Mouse (Mus musculus): ENCODE measurements around the gene Nat14. TPM values are rescaled to one million over a fixed set of nuclear protein-coding genes. Genes with fewer than 3 reads are reported as not detected.

Gene Nat14
- polyA plus RNA-seq, 1 experiment, result 10.6 TPM

- no peak for DNase-seq (ENCODE audit: low spot score)
These were observed 26.0 kb downstream of the Nat14 start for GRCm38 (mm10) chr7:4947855-4948254.

GRCm38 (mm10) chr7:4948386-4948785 lies 26.6 kb downstream of the Nat14 start:
- no peak for DNase-seq (ENCODE audit: low spot score)

GRCm38 (mm10) chr7:4950561-4951342 lies 28.9 kb downstream of the Nat14 start:
- no peak for DNase-seq (ENCODE audit: low spot score)

- DNase-seq (ENCODE audit: low spot score), result no peak
These were observed 32.1 kb downstream of the Nat14 start for GRCm38 (mm10) chr7:4953815-4954445.

- DNase-seq (ENCODE audit: low spot score), result no peak
These were observed 35.5 kb downstream of the Nat14 start for GRCm38 (mm10) chr7:4957361-4957760.

GRCm38 (mm10) chr7:4963527-4963926 lies 41.7 kb downstream of the Nat14 start:
- no peak for DNase-seq (ENCODE audit: low spot score)

- no peak for DNase-seq (ENCODE audit: low spot score)
These were observed 42.4 kb downstream of the Nat14 start, which contains the start of gene Sbk2 for GRCm38 (mm10) chr7:4964272-4964671. Gene Sbk2, minus strand, starts transcription at chr7:4964406.

GRCm38 (mm10) chr7:4964988-4965387 lies 43.2 kb downstream of the Nat14 start:
- DNase-seq (ENCODE audit: low spot score), result no peak

- DNase-seq (ENCODE audit: low spot score), result no peak
These were observed 49.2 kb downstream of the Nat14 start, which contains the start of gene Sbk3 for GRCm38 (mm10) chr7:4971068-4971467. Gene Sbk3, minus strand, starts transcription at chr7:4971168.

- no peak for DNase-seq (ENCODE audit: low spot score)
These were observed 49.9 kb downstream of the Nat14 start for GRCm38 (mm10) chr7:4971710-4972109.

- DNase-seq (ENCODE audit: low spot score), result no peak
These were observed 50.7 kb downstream of the Nat14 start for GRCm38 (mm10) chr7:4972321-4973047.

Other genes starting within 250 kb of the Nat14 start
- gene Hspbp1, start 237.0 kb upstream of the Nat14 start, polyA plus RNA-seq (2012; rRNA removed), result 33.0 and 33.5 TPM in 2 replicates
- 10.1 and 12.8 TPM in 2 replicates for gene Brsk1, start 231.4 kb upstream of the Nat14 start, polyA plus RNA-seq (2012; rRNA removed)
- gene Tmem150b, start 196.8 kb upstream of the Nat14 start, polyA plus RNA-seq (2012; rRNA removed), result 0.99 and 1.1 TPM in 2 replicates
- gene Kmt5c, start 181.9 kb upstream of the Nat14 start, polyA plus RNA-seq (2012; rRNA removed), result 69.0 and 73.6 TPM in 2 replicates
- gene Cox6b2, start 168.9 kb upstream of the Nat14 start, polyA plus RNA-seq (2012; rRNA removed), result 40.5 and 61.3 TPM in 2 replicates
- 0.06 and 0.08 TPM in 2 replicates for gene Fam71e2, start 150.7 kb upstream of the Nat14 start, polyA plus RNA-seq (2012; rRNA removed)
- gene Il11, start 139.2 kb upstream of the Nat14 start, polyA plus RNA-seq (2012; rRNA removed), result 0.61 and 0.62 TPM in 2 replicates
- not detected in 2 replicates for gene Tmem190, start 139.1 kb upstream of the Nat14 start, polyA plus RNA-seq (2012; rRNA removed)
- gene Tmem238, start 132.4 kb upstream of the Nat14 start, polyA plus RNA-seq (2012; rRNA removed), result 13.6 and 14.6 TPM in 2 replicates
- gene Rpl28, start 129.2 kb upstream of the Nat14 start, polyA plus RNA-seq (2012; rRNA removed), result 448 and 645 TPM in 2 replicates
- 115 and 129 TPM in 2 replicates for gene Ube2s, start 109.4 kb upstream of the Nat14 start, polyA plus RNA-seq (2012; rRNA removed)
- 1.1 and 1.3 TPM in 2 replicates for gene Shisa7, start 77.3 kb upstream of the Nat14 start, polyA plus RNA-seq (2012; rRNA removed)
- 16.3 and 19.4 TPM in 2 replicates for gene Isoc2b, start 51.8 kb upstream of the Nat14 start, polyA plus RNA-seq (2012; rRNA removed)
- gene Isoc2a, start 44.9 kb upstream of the Nat14 start, polyA plus RNA-seq (2012; rRNA removed), result 17.1 and 21.3 TPM in 2 replicates
- 0.15 and 0.22 TPM in 2 replicates for gene Gm36210, start 15.5 kb upstream of the Nat14 start, polyA plus RNA-seq (2012; rRNA removed)
- 7.7 and 10.1 TPM in 2 replicates for gene Zfp628, start 6.8 kb upstream of the Nat14 start, polyA plus RNA-seq (2012; rRNA removed)
- gene Ssc5d, start 3.8 kb downstream of the Nat14 start, polyA plus RNA-seq (2012; rRNA removed), result 10.5 and 12.9 TPM in 2 replicates
- gene Sbk2, start 42.4 kb downstream of the Nat14 start, polyA plus RNA-seq (2012; rRNA removed), result 0.29 and 0.46 TPM in 2 replicates
- 0.25 and 0.44 TPM in 2 replicates for gene Sbk3, start 49.1 kb downstream of the Nat14 start, polyA plus RNA-seq (2012; rRNA removed)
- 35.6 and 38.2 TPM in 2 replicates for gene Zfp579, start 74.1 kb downstream of the Nat14 start, polyA plus RNA-seq (2012; rRNA removed)
- 25.1 and 25.4 TPM in 2 replicates for gene Zfp524, start 92.4 kb downstream of the Nat14 start, polyA plus RNA-seq (2012; rRNA removed)
- 19.5 and 22.8 TPM in 2 replicates for gene Fiz1, start 92.7 kb downstream of the Nat14 start, polyA plus RNA-seq (2012; rRNA removed)
- gene Gm44973, start 93.5 kb downstream of the Nat14 start, polyA plus RNA-seq (2012; rRNA removed), result 0.25 TPM in 1 of 2 replicates, not detected in the other
- 18.8 and 27.1 TPM in 2 replicates for gene Zfp865, start 98.3 kb downstream of the Nat14 start, polyA plus RNA-seq (2012; rRNA removed)
- 13.1 and 13.7 TPM in 2 replicates for gene Ccdc106, start 98.5 kb downstream of the Nat14 start, polyA plus RNA-seq (2012; rRNA removed)
- gene 4632433K11Rik, start 112.1 kb downstream of the Nat14 start, polyA plus RNA-seq (2012; rRNA removed), result not detected in 2 replicates
- 9.5 and 9.6 TPM in 2 replicates for gene Zfp784, start 116.4 kb downstream of the Nat14 start, polyA plus RNA-seq (2012; rRNA removed)
- gene Zfp580, start 129.5 kb downstream of the Nat14 start, polyA plus RNA-seq (2012; rRNA removed), result 12.1 and 19.8 TPM in 2 replicates
- gene U2af2, start 140.1 kb downstream of the Nat14 start, polyA plus RNA-seq (2012; rRNA removed), result 160 and 166 TPM in 2 replicates
- gene Epn1, start 158.2 kb downstream of the Nat14 start, polyA plus RNA-seq (2012; rRNA removed), result 82.8 and 93.1 TPM in 2 replicates
- not detected in 2 replicates for gene Rfpl4, start 194.9 kb downstream of the Nat14 start, polyA plus RNA-seq (2012; rRNA removed)
- gene Rasl2-9, start 203.9 kb downstream of the Nat14 start, polyA plus RNA-seq (2012; rRNA removed), result 0.43 and 0.59 TPM in 2 replicates
- gene Vmn1r55, start 227.6 kb downstream of the Nat14 start, polyA plus RNA-seq (2012; rRNA removed), result not detected in 2 replicates

All from urinary bladder, adult 2 months (tissue).